Mouse (Mus musculus) lung, postnatal 25 days (tissue): Measurements from ENCODE around the gene Mtmr12.

Source experiments
- DNase-seq: peaks from one replicate; pipeline ENCODE4 v3.0.0; 2022; ENCODE audit warnings: low spot score

Mtmr12 gene

GRCm38 (mm10) chr15:12236961-12237360, 32.1 kb downstream of the Mtmr12 start:
- no peak for DNase-seq

- no peak for DNase-seq
Measured at GRCm38 (mm10) chr15:12237539-12237938, 32.7 kb downstream of the Mtmr12 start.

DNA sequence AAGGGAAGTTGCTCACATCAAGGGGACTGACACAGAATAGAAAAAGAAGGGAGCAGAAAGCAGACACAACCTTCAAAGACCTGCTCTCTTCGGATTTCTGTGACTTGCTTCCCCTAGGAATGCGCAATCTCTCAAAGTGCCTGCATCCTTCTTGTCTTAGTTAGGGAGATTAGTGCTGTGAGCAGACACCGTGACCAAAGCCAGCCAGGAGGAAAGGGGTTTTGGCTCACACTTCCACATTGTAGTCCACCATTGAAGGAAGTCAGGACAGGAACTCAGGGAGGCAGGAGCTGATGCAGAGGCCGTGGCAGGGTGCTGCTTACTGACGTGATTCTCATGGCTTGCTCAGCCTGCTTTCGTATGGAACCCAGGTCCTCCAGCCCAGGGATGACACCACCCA, 33.5 kb downstream of the Mtmr12 start:
- DNase-seq, result no peak

GRCm38 (mm10) chr15:12240705-12241328, 36.0 kb downstream of the Mtmr12 start:
- no peak for DNase-seq

DNA sequence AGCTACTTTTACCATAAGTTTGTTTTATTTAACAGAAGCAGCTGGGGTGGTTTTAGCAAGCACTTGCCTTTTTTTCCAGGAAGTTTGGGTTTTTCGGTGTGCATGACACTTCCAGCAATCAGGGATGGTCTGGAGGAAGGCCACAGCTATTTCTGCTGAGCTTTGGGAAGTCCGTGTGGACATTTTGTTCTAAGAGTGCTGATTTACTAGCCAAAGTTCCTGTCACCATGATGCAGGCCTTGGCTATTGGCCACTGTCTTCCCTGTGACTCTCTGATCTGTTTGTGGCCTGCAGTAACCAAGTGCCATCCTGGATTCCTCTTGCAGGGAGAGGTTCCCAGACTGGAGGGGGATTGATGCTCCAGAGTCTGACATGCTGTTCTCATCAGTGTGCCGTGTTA, 39.0 kb downstream of the Mtmr12 start:
- DNase-seq, result peak; percentile 34

- no peak for DNase-seq
Measured at GRCm38 (mm10) chr15:12245580-12246359, 40.9 kb downstream of the Mtmr12 start.

GRCm38 (mm10) chr15:12246360-12247158, 41.7 kb downstream of the Mtmr12 start:
- no peak for DNase-seq

DNA sequence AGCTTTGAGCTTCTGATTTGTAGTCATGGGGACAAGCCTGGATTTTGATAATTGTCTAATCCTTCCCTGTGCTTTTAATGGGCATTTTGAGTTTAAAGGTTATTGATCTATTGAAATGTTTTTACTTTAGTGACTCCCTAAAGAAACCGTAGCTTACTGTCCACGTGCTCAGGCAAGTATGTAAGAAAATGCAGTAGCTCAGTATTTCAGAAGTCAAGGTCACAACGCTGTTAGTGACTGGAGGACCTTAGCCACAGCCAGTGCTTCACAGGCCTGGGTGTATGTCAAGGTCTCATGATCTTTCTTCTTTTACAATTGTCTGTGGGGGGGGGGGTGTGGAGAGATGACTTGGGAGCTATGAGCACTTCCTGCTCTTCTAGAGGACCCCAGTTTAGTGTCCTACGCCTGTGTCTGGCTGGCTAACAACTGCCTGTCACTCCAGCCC, 42.4 kb downstream of the Mtmr12 start:
- DNase-seq, result no peak

DNA sequence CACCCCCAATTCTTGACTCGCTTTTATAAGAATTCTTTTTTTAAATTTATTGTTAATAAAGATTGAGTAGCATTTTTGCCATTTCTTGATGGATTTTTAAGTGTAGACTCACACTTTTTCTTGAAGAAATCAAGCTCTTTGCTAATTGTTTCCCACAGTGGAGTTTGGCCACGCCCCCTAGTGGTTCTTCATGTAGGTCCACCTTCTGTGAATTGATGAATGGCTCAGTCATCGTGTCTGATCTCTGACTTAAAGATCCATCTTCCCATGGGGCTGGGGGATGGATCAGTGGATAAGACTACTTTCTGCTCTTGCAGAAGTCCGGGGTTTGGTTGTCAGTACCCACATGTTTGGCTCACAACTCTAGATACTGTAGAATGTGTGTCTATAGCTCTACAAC, 43.5 kb downstream of the Mtmr12 start:
- DNase-seq, result peak; percentile 37

DNA sequence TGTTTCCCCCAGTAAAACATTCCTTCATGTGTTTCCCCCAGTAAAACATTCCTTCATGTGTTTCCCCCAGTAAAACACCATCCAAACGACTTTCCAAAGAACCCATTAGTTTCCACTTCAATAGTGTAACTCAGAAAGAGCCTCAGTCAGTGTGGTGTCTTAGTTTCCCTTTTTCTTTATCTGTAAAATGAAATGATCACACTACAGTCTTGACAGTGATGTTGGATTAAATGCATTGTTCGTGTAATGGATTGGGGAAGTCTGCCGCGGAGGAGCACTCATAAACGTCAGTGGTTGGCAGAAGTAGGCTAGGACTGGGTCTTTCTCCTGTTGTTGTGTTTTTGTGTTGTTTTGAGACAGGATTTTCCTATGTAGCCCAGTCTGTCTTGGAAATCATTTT, 45.5 kb downstream of the Mtmr12 start:
- no peak for DNase-seq

- DNase-seq, result peak; percentile 44
Measured at GRCm38 (mm10) chr15:12251416-12252140, 46.8 kb downstream of the Mtmr12 start.

GRCm38 (mm10) chr15:12252141-12252489, 47.3 kb downstream of the Mtmr12 start:
- DNase-seq, result peak; percentile 52

GRCm38 (mm10) chr15:12257730-12258494, 53.1 kb downstream of the Mtmr12 start:
- peak; percentile 67 for DNase-seq

DNA sequence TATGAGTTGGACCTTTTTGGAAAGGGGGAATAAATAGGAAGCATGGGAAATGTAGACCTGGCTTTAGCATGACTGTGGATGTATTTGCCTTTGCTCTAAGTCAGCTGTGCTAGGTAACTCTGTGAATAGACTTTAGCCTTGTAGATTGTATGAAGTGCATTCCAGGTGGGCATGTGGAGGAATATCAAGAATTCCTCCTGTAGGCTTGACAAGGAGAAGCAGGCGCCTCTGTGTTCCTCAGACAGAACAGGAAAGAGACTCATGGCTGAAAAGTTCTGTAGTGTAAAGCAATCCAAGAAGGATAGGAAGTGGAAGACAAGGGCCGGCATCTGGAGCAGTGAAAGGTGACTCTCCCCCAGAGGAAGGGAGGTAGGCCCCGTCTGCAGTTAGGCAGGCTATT, 58.2 kb downstream of the Mtmr12 start:
- peak; percentile 28 for DNase-seq

- peak; percentile 63 for DNase-seq
Measured at GRCm38 (mm10) chr15:12266460-12266859, 61.6 kb downstream of the Mtmr12 start.

GRCm38 (mm10) chr15:12268021-12268420, 63.2 kb downstream of the Mtmr12 start:
- peak; percentile 83 for DNase-seq

GRCm38 (mm10) chr15:12271340-12271739, 66.5 kb downstream of the Mtmr12 start:
- DNase-seq, result no peak

- no peak for DNase-seq
Measured at GRCm38 (mm10) chr15:12273325-12274052, 68.7 kb downstream of the Mtmr12 start.

- no peak for DNase-seq
Measured at GRCm38 (mm10) chr15:12274053-12274769, 69.4 kb downstream of the Mtmr12 start.

DNA sequence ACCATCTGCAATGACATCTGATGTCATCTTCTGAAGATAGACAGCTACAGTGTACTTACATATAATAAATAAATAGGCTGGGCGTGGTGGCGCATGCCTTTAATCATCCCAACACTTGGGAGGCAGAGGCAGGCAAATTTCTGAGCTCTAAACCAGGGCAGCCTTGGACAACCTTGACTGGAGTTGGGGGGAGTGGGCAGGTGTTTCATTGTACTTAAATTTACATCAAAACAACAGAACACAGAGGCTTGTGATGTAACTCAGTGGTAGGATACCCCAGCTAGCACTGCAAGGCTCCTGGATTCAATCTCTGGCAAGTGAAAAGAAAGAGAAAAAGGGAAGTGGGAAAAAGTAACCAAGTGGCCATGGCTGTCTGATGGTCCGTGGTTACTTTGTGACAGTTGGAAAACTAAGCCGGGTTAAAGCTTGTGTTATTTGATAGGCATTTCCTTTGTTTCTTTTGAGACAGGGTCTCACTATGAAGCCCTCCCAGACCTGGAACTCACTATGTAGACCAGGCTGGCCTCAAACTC, 70.3 kb downstream of the Mtmr12 start:
- DNase-seq, result no peak
